Mouse (Mus musculus) E14TG2a.4 (cell line): Measurements from ENCODE around the gene Cmtm4.

ENCODE experiments used
- CTCF ChIP-seq: conservative IDR thresholded peaks from 2 replicates; pipeline ENCODE4 v1.5.1; 2014; ENCODE audit warnings: low read length
- NANOG ChIP-seq: IDR thresholded peaks from 2 replicates; pipeline ENCODE4 v1.6.1; 2014; ENCODE audit warnings: borderline replicate concordance, low read length, mixed read lengths

DNA sequence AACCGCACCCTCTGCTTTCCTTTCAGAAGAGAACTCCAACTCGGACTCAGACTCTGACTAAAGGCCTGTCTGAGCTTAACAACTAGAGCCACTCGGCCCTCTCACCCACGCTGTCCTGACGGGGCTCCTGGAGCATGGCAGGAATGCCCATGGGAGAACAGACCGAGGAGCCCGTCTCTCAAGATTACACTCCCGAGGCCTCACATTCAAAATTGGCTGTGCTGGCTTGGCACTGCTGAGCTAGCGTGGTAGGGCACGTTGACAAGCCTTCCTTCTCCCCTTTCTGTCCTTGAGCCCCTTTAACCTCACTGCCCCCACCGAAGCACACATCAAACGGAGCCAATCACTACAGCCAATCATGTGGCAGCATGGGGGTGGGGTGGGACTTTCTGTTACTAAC, 48.9 kb downstream of the Cmtm4 start:
- TF ChIP-seq CTCF (no peak), NANOG (no peak)
